Mouse (Mus musculus): Measurements from ENCODE around the gene Trim61. TPM values are rescaled to one million over a fixed set of nuclear protein-coding genes. Genes with fewer than 3 reads are reported as not detected.

Trim61 gene
- polyA plus RNA-seq, 1 experiment from 2014 or later, result 0.09 TPM

DNA sequence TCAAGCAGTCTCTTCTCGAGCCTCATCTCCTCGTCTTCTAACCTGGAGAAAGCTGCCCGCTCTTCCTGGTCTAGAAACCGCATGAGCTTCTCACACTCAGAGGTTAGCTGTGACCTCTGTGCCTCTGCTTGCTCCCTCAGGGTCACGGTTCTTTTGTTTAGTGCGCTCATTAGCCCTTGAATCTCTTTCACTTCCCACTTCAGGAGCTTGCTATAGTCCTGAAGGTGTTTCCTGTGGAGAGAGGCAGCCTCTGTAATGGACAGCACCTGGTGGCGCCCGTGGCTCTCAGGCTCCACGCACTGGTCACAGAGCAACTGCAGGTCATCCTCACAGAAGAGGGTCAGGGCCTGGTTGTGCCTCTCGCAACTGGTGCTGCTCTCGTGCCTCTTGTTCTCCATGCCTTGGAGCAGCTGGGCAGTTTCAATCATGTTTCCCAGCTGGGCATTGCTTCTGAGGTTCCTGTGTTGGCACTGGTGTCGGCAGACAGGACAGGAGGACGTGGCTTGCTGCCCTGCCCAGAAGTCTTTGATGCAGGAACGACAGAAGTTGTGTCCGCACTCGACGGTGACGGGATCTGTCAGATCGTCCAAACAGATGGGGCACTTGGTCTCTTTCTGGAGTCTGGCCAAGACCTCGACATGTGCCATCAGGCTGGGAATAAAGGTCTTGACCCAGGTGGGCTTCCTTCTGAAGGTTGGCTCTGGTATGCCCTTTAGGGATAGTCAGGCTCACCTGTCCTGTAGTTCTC lies 35.0 kb downstream of the Trim61 start:
- Histone ChIP-seq H3K27ac (no peak overlapping the region), H3K4me1 (no peaks in the 10 kb centered on the region), H3K4me2 (replicated peaks) (no peak overlapping the region), H3K36me3 (no peaks in the 10 kb centered on the region), H3K9me3 (no peaks in the 10 kb centered on the region), H3K4me3 (no peak overlapping the region), H3K9ac (no peak overlapping the region), H3K27me3 (replicated peaks) (no peaks in the 10 kb centered on the region)
- ATAC-seq (ENCODE audit: low FRiP score, low read depth), result no peak
- 79% methylated on average over 20 of the region's 20 CpGs for WGBS

Other genes starting within 250 kb of the Trim61 start
- 30.0 and 30.8 TPM in 2 replicates for gene Klhl2, start 168.5 kb downstream of the Trim61 start, polyA plus RNA-seq (2016; fragmentation: Nextera tagmentation; extraction: Ambion mirVana)
- gene Tmem192, start 71.3 kb downstream of the Trim61 start, polyA plus RNA-seq (2016; fragmentation: Nextera tagmentation; extraction: Ambion mirVana), result 20.0 TPM in 2 replicates
- gene Trim75, start 30.7 kb downstream of the Trim61 start, polyA plus RNA-seq (2016; fragmentation: Nextera tagmentation; extraction: Ambion mirVana), result 0.09 TPM in 1 of 2 replicates, not detected in the other
- gene Trim60, start 61 bp upstream of the Trim61 start, polyA plus RNA-seq (2016; fragmentation: Nextera tagmentation; extraction: Ambion mirVana), result not detected in 2 replicates
- 5.5 and 7.3 TPM in 2 replicates for gene Apela, start 18.8 kb upstream of the Trim61 start, polyA plus RNA-seq (2016; fragmentation: Nextera tagmentation; extraction: Ambion mirVana)
- not detected in 2 replicates for gene Gm10663, start 56.5 kb upstream of the Trim61 start, polyA plus RNA-seq (2016; fragmentation: Nextera tagmentation; extraction: Ambion mirVana)
- not detected in 2 replicates for gene BC030870, start 111.0 kb upstream of the Trim61 start, polyA plus RNA-seq (2016; fragmentation: Nextera tagmentation; extraction: Ambion mirVana)

Data from neural tube, embryonic 12.5 days (tissue).